Mouse (Mus musculus): ENCODE results near the gene Bglap. TPM values are rescaled to one million over a fixed set of nuclear protein-coding genes. Genes with fewer than 3 reads are reported as not detected.
"Not testable (repeated sequence)": the region's sequence is repeated elsewhere in the genome, so short reads cannot be mapped to it uniquely, and the experiment has no call there.

Bglap gene
- total and polyA plus RNA-seq, 3 experiments: 0.86 to 3.4 TPM; not detected in 1

GRCm38 (mm10) chr3:88393776-88394375 is 9.6 kb upstream of the Bglap start:
- no peak for DNase-seq

GRCm38 (mm10) chr3:88382383-88382782 is 1.9 kb downstream of the Bglap start:
- DNase-seq: not testable (repeated sequence)

GRCm38 (mm10) chr3:88381389-88382315 is 2.6 kb downstream of the Bglap start:
- DNase-seq: peak; percentile 38

- not testable (repeated sequence) for DNase-seq
These were observed 5.7 kb downstream of the Bglap start, which contains the start of gene Bglap2 for GRCm38 (mm10) chr3:88378599-88378998. TSS of gene Bglap2 (minus strand) at chr3:88378699.

GRCm38 (mm10) chr3:88376644-88377043 is 7.6 kb downstream of the Bglap start:
- not testable (repeated sequence) for DNase-seq

- DNase-seq: peak; percentile 32
These were observed 8.3 kb downstream of the Bglap start for GRCm38 (mm10) chr3:88375750-88376626.

GRCm38 (mm10) chr3:88372643-88373042 is 11.6 kb downstream of the Bglap start, which contains the start of gene Bglap3:
TSS of gene Bglap3 (minus strand) at chr3:88372743.
- not testable (repeated sequence) for DNase-seq

- not testable (repeated sequence) for DNase-seq
These were observed 15.8 kb downstream of the Bglap start for GRCm38 (mm10) chr3:88368511-88368910.

GRCm38 (mm10) chr3:88367517-88367916 is 16.7 kb downstream of the Bglap start:
- DNase-seq: not testable (repeated sequence)

GRCm38 (mm10) chr3:88366830-88367428 is 17.3 kb downstream of the Bglap start:
- peak; percentile 53 for DNase-seq

GRCm38 (mm10) chr3:88365705-88366361 is 18.4 kb downstream of the Bglap start:
- no peak for DNase-seq

- DNase-seq: peak; percentile 66
These were observed 19.9 kb downstream of the Bglap start, which contains the start of gene Paqr6 for GRCm38 (mm10) chr3:88364337-88364736. TSS of gene Paqr6 (plus strand) at chr3:88364584.

GRCm38 (mm10) chr3:88363700-88364099 is 20.6 kb downstream of the Bglap start:
- DNase-seq: no peak

GRCm38 (mm10) chr3:88361612-88362313 is 22.5 kb downstream of the Bglap start:
- no peak for DNase-seq

GRCm38 (mm10) chr3:88361096-88361495 is 23.2 kb downstream of the Bglap start:
- DNase-seq: no peak

- DNase-seq: no peak
These were observed 24.3 kb downstream of the Bglap start for GRCm38 (mm10) chr3:88359989-88360388.

GRCm38 (mm10) chr3:88359584-88359983 is 24.7 kb downstream of the Bglap start:
- DNase-seq: no peak

GRCm38 (mm10) chr3:88354396-88355165 is 29.7 kb downstream of the Bglap start:
- peak; percentile 76 for DNase-seq

- no peak for DNase-seq
These were observed 31.4 kb downstream of the Bglap start for GRCm38 (mm10) chr3:88352907-88353306.

All from adrenal gland, adult 2 months (tissue).